Mouse (Mus musculus) left cerebral cortex, adult 9 months (tissue): ENCODE data around the gene Zfp202.
"Not testable (repeated sequence)": the region's sequence is repeated elsewhere in the genome, so short reads cannot be mapped to it uniquely, and the experiment has no call there.

Experiments used
- DNase-seq, 2 experiments: peaks; one replicate each; pipeline ENCODE4 v3.0.0; 2022; ENCODE audit warnings: low spot score in 2 of 2

The Zfp202 gene

GRCm38 (mm10) chr9:40192098-40193038 lies at the start of gene Zfp202:
Gene Zfp202, plus strand, starts transcription at chr9:40192316.
- DNase-seq: peak; percentile 64 to 86

- DNase-seq: no peak
Observed at GRCm38 (mm10) chr9:40155118-40155644, 36.9 kb upstream of the Zfp202 start.

- no peak for DNase-seq
Observed at GRCm38 (mm10) chr9:40166446-40166845, 25.7 kb upstream of the Zfp202 start.

GRCm38 (mm10) chr9:40177017-40177416 lies 15.1 kb upstream of the Zfp202 start:
- DNase-seq: no peak

GRCm38 (mm10) chr9:40180620-40181019 lies 11.5 kb upstream of the Zfp202 start, which contains the start of gene Olfr986:
Gene Olfr986, plus strand, starts transcription at chr9:40180920.
- no peak for DNase-seq

- not testable (repeated sequence) for DNase-seq
Observed at GRCm38 (mm10) chr9:40185166-40185565, 7.0 kb upstream of the Zfp202 start.

- DNase-seq: no peak
Observed at GRCm38 (mm10) chr9:40191086-40191876, 835 bp upstream of the Zfp202 start.

- DNase-seq: no peak
Observed at GRCm38 (mm10) chr9:40195981-40196380, 3.9 kb downstream of the Zfp202 start.

- no peak for DNase-seq
Observed at GRCm38 (mm10) chr9:40206546-40206950, 14.4 kb downstream of the Zfp202 start.

GRCm38 (mm10) chr9:40210744-40211143 lies 18.6 kb downstream of the Zfp202 start:
- DNase-seq: no peak

- DNase-seq: no peak
Observed at GRCm38 (mm10) chr9:40214058-40214457, 21.9 kb downstream of the Zfp202 start.

GRCm38 (mm10) chr9:40216651-40217050 lies 24.5 kb downstream of the Zfp202 start:
- DNase-seq: no peak

- no peak for DNase-seq
Observed at GRCm38 (mm10) chr9:40224289-40224688, 32.2 kb downstream of the Zfp202 start.

GRCm38 (mm10) chr9:40227874-40228789 lies 36.0 kb downstream of the Zfp202 start:
- peak in 1 of 2 experiments; percentile 60 for DNase-seq

- no peak for DNase-seq
Observed at GRCm38 (mm10) chr9:40228804-40229331, 36.8 kb downstream of the Zfp202 start.

- no peak for DNase-seq
Observed at GRCm38 (mm10) chr9:40229479-40229878, 37.4 kb downstream of the Zfp202 start.

GRCm38 (mm10) chr9:40231019-40231418 lies 38.9 kb downstream of the Zfp202 start:
- DNase-seq: no peak

- DNase-seq: no peak
Observed at GRCm38 (mm10) chr9:40234233-40235072, 42.3 kb downstream of the Zfp202 start.

GRCm38 (mm10) chr9:40235220-40235619 lies 43.1 kb downstream of the Zfp202 start:
- DNase-seq: no peak

GRCm38 (mm10) chr9:40239749-40240148 lies 47.6 kb downstream of the Zfp202 start:
- no peak for DNase-seq
